Mouse (Mus musculus) intestine, embryonic 16.5 days (tissue): ENCODE measurements around the gene Smarcc1. TPM values are rescaled to one million over a fixed set of nuclear protein-coding genes. Genes with fewer than 3 reads are reported as not detected.

Source experiments
- ATAC-seq: fragments of 200-750 bp; cut with Nextera tagmentation; 2 replicates; pipeline ENCODE4 v1.8.0; 2017; ENCODE audit warnings: moderate TSS enrichment, moderate library complexity
- H3K27ac ChIP-seq: fragments of 300-500 bp; sonication (generic); 2 replicates; pipeline ENCODE4 v1.5.1; 2014; ENCODE audit warnings: mild to moderate bottlenecking, low read length
- H3K27me3 ChIP-seq: fragments of 300-500 bp; sonication (generic); replicated peaks from 2 replicates; pipeline ENCODE4 v1.6.1; 2014; ENCODE audit warnings: low read length, control low read depth, mixed read lengths; ENCODE audit not compliant: control insufficient read depth, insufficient read depth
- H3K36me3 ChIP-seq: fragments of 300-500 bp; sonication (generic); 2 replicates; pipeline ENCODE4 v1.6.1; 2014; ENCODE audit warnings: low read length, control low read depth; ENCODE audit not compliant: control insufficient read depth, insufficient read depth
- H3K4me1 ChIP-seq: fragments of 300-500 bp; sonication (generic); 2 replicates; pipeline ENCODE4 v1.6.1; 2014; ENCODE audit warnings: low read length, control low read depth, mixed read lengths; ENCODE audit not compliant: control insufficient read depth, insufficient read depth
- H3K4me2 ChIP-seq: fragments of 300-500 bp; sonication (generic); 2 replicates; pipeline ENCODE4 v1.6.1; 2014; ENCODE audit warnings: low read depth, low read length, control low read depth
- H3K4me3 ChIP-seq: fragments of 300-500 bp; sonication (generic); 2 replicates; pipeline ENCODE4 v1.5.1; 2014; ENCODE audit warnings: mild to moderate bottlenecking, low read length
- H3K9ac ChIP-seq: fragments of 300-500 bp; sonication (generic); 2 replicates; pipeline ENCODE4 v1.6.1; 2014; ENCODE audit warnings: low read depth, low read length
- H3K9me3 ChIP-seq: fragments of 300-500 bp; sonication (generic); 2 replicates; pipeline ENCODE4 v1.6.1; 2016; ENCODE audit warnings: low read length, control low read depth; ENCODE audit not compliant: control insufficient read depth
- WGBS: fragments of 180-500 bp; shearing (Covaris S2); extraction: QIAGEN DNeasy Blood & Tissue Kit; methylation state at CpG from one replicate; pipeline ENCODE4 v1.1.7; 2014; 5-methylcytosine and 5-hydroxymethylcytosine counted together
- polyA plus RNA-seq: library from polyadenylated mRNA; unstranded; fragments of >200 nt; fragmentation: Nextera tagmentation; extraction: Ambion mirVana; gene quantifications from 2 replicates; pipeline ENCODE4 v1.2.1, GENCODE M21; 2015

Gene Smarcc1
- polyA plus RNA-seq, 1 experiment from 2014 or later = 60.8 TPM

DNA sequence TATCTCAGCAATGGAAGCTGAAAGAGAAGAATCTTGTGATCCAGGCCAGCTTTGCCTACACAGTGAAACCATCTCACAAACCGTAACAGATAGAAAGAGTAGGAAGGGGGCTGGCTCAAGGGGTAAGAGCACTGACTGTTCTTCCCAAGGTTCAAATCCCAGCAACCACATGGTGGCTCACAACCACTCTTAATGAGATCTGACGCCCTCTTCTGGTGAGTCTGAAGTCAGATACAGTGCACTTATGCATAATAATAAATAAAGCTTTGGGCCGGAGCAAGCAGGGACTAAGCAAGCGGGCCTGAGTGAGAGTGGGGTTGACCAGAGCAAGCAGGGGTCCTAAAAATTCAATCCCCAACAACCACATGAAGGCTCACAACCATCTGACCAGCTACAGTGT is 24.2 kb upstream of the Smarcc1 start:
- H3K9me3 ChIP-seq = no peaks in the 10 kb centered on the region
- no peak overlapping the region for H3K9ac ChIP-seq
- no peak for ATAC-seq
- no peak overlapping the region for H3K4me3 ChIP-seq
- 86% methylated on average over 4 of the region's 4 CpGs for WGBS
- peaks cover 32% of the 10 kb centered on the region for H3K36me3 ChIP-seq
- H3K4me1 ChIP-seq = no peaks in the 10 kb centered on the region
- no peak overlapping the region for H3K4me2 ChIP-seq
- H3K27me3 ChIP-seq = no peaks in the 10 kb centered on the region
- no peak overlapping the region for H3K27ac ChIP-seq

DNA sequence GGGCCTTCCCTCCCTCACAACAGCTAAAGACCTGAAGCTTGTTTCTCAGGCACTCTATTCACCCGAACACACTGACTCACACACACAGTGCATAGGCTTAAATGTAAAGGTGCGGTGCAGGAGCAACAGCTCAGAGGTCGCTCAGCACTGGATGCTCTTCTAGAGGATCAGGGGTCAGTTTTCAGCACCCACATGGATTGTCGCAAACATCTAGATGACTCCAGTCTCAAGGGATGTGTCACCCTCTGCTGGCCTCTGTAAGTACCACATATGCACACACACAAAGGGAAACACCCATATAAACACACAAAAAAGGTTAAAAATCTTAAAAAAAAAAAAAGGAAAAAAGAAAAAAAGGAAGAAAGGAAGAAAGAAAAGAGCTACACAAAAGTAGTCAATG is 22.7 kb upstream of the Smarcc1 start:
- no peak for ATAC-seq
- peaks cover 32% of the 10 kb centered on the region for H3K36me3 ChIP-seq
- 97% methylated on average over 4 of the region's 4 CpGs for WGBS

DNA sequence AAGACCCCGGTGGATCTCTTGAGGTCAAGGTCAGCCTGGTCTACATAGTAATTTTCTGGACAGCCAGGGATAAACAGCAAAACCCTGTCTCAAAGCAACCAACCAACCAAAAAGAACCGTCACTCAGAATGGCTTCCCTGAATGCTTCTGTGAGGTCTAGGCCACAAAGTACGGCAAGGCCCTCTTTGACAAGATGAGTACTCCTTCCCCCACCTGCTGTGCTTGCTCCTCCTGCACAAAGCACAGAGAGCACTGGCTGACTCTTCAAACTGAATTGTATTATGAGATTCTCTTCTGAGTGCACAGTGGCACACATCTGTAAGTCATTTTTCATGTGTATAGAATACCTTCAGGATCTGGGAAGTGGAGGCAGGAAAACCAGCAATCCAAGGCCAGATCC is 19.7 kb upstream of the Smarcc1 start:
- Histone ChIP-seq H3K4me3 (no peak overlapping the region), H3K9ac (no peak overlapping the region), H3K27me3 (no peaks in the 10 kb centered on the region), H3K36me3 (peaks cover 15% of the 10 kb centered on the region), H3K4me1 (peaks cover 6% of the 10 kb centered on the region), H3K9me3 (no peaks in the 10 kb centered on the region), H3K27ac (no peak overlapping the region), H3K4me2 (no peak overlapping the region)
- WGBS = 96% methylated on average over 3 of the region's 3 CpGs
- no peak for ATAC-seq

More for the DNA sequence above, 22.7 kb upstream of the Smarcc1 start:
- no peak overlapping the region for H3K4me3 ChIP-seq
- H3K4me2 ChIP-seq = no peak overlapping the region
- H3K27me3 ChIP-seq = no peaks in the 10 kb centered on the region
- H3K4me1 ChIP-seq = no peaks in the 10 kb centered on the region
- H3K27ac ChIP-seq = no peak overlapping the region
- H3K9me3 ChIP-seq = no peaks in the 10 kb centered on the region
- H3K9ac ChIP-seq = no peak overlapping the region

DNA sequence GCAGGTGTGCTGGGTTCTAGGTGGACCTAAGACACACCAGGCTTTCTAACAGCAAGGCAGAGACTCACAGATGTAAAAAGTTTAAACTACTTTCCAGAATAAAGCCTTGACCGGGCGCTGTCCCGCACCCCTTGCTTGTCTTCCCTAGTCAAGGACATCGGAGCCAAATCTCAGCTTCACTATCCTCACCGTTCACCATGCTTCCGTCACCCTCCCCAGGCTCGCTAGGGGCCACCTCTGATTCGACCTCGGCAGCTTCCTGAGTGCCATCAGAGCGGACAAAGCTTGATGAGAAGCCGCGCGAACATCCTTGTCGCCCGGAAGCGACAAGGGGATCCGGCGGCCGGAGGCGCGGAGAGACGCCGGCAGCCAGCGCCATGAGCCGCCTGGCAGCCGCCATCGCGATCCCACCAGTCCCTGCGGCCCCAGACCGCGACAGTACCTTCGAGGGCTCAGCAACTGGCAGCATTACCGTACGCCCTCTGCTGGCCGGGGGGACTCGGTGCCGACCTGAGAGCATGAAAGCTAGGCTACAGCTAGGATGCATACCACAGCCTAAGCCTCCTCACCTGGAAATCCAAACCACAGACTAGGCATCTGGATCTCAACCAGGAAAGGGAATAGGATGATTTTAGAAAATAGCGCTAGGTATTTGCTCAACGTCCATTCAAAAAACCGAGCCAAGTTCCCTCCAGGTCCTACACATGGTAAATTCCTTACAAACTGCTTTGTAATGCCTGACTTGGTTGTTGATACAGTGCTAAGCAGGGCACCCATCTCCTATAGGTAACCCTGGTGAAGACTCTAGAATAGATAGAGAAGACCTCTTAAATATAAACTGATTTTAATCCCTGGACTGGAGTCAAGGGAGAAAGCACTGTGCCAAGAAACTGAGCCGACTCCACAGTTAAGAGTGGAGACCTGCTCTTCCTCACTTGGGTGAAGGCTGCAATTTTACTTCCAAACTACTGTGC is 16.6 kb upstream of the Smarcc1 start:
- Histone ChIP-seq H3K4me1 (peaks cover 6% of the 10 kb centered on the region), H3K27me3 (no peaks in the 10 kb centered on the region), H3K9ac (peak overlapping the region; percentile 85), H3K4me2 (peak overlapping the region; percentile 62), H3K36me3 (peaks cover 13% of the 10 kb centered on the region), H3K9me3 (no peaks in the 10 kb centered on the region), H3K27ac (peak overlapping the region; percentile 49; the same call in 1 of the 2 replicates), H3K4me3 (peak overlapping the region; percentile 89)
- WGBS = 2% methylated on average over 41 of the region's 41 CpGs
- ATAC-seq = peak; percentile 99

DNA sequence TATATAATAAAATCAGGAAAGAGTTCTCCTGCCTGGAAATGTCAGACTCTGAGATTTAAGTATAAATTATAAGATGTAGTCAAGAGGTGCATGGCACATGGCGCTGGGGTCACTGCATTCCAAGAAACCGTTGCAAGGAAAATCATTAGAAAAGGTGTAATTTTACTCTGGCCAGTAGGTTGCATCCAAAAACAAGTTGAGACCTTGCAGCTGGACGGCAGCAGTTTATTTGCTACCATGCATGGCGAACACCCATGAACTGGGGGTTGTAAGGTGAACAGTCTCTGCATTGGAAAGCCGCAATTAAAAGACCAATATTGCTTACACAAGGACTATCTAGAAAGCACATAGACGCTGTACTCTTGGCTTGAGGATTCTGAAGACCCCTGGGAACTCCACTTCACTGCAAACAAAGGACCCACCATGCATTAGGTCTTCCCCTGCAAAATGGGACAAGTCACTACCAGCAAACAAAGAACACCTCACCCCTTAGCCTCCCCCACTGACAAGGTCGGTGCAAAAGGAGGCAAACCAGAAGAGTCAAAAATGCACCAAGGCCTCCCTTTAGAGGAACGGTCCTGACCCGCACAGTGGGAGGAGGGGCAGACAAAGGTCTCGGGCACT is 1.0 kb upstream of the Smarcc1 start:
- H3K4me3 ChIP-seq = peak overlapping the region; percentile 95
- peak overlapping the region; percentile 97 for H3K27ac ChIP-seq
- no peaks in the 10 kb centered on the region for H3K36me3 ChIP-seq
- WGBS = 7% methylated on average over 10 of the region's 10 CpGs
- peak overlapping the region; percentile 92 for H3K9ac ChIP-seq
- H3K9me3 ChIP-seq = no peaks in the 10 kb centered on the region
- H3K4me1 ChIP-seq = peaks cover 11% of the 10 kb centered on the region
- ATAC-seq = 0 out of 2 replicates have a peak, but pooled peaks have one; percentile 1
- H3K4me2 ChIP-seq = peak overlapping the region; percentile 71
- H3K27me3 ChIP-seq = no peaks in the 10 kb centered on the region

DNA sequence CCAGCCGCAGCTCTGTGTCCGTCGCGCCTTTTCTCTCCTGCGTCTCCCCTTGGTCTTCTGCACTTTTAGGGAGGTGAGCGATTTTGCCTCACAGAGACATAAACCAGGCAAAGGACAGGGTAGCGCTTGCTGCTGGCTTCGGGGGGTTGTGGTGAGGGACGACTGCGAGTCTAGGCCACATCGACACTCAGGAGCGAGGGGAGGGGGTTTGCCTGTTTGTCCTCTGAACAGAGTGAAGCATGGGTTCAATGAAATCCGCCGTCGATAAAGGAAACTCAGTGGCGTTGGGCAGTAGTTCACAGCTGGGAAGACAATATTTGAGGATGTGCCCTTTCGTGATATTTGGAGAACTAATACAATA is 251 bp downstream of the Smarcc1 start, which contains the start of gene Dhx30:
Gene Dhx30, minus strand, starts transcription at position 52 of the 361 bp plus-strand sequence.
- H3K9me3 ChIP-seq = no peaks in the 10 kb centered on the region
- peak within 1 kb of the TSS; percentile 97 for H3K27ac ChIP-seq
- H3K4me3 ChIP-seq = peak within 1 kb of the TSS; percentile 95
- peak; percentile 22 for ATAC-seq
- no peaks in the 10 kb centered on the region for H3K27me3 ChIP-seq
- H3K9ac ChIP-seq = peak within 1 kb of the TSS; percentile 92
- under 1% methylated on average over 17 of the region's 17 CpGs for WGBS
- no peaks in the 10 kb centered on the region for H3K36me3 ChIP-seq
- H3K4me1 ChIP-seq = peaks cover 11% of the 10 kb centered on the region
- peak within 1 kb of the TSS; percentile 73 for H3K4me2 ChIP-seq

DNA sequence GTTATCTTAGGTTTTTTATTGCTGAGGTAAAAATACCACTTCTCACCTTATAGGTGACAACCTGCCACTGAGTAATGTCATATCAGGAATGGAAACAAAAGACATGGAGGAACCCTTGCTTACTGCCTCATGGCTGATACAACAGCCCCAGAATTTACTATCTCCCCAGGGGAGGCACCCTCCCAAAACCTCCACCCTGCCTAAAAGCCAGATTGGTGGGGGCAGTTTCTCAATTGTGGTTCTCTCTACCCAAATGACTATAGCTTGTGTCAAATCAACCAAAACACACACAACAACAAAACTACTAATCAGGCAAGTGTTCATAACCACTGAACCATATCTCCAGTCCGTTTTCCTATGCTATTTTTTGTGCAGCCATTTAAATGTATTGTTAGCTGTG is 741 bp downstream of the Smarcc1 start:
- ATAC-seq = no peak
- no peaks in the 10 kb centered on the region for H3K9me3 ChIP-seq
- H3K36me3 ChIP-seq = no peaks in the 10 kb centered on the region
- no peak overlapping the region for H3K27ac ChIP-seq
- H3K9ac ChIP-seq = peak overlapping the region; percentile 92
- H3K4me1 ChIP-seq = peaks cover 11% of the 10 kb centered on the region
- 68% methylated on average over 1 of the region's 1 CpGs for WGBS
- peak overlapping the region; percentile 73 for H3K4me2 ChIP-seq
- no peaks in the 10 kb centered on the region for H3K27me3 ChIP-seq
- H3K4me3 ChIP-seq = peak overlapping the region; percentile 95

DNA sequence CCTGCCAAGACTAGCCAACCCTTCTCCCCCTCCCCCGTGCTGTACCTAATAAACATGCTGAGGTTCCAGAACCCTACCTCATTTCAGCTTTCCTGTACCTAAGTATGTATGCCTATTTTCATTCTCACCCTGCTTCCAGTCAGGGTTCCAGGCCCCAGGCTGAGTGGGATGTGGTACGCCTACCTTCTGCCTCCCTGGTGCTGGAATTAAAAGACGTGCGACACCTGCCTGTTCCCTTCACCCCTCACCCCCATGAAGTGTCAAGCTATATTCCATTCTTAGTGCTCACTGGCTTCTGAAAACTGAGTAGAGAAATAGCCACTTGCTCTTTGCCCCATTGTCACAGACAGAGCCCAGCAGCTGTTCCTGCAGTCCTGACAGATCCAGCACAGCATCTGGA is 3.9 kb downstream of the Smarcc1 start:
- no peak overlapping the region for H3K4me2 ChIP-seq
- 76% methylated on average over 4 of the region's 4 CpGs for WGBS
- ATAC-seq = no peak

DNA sequence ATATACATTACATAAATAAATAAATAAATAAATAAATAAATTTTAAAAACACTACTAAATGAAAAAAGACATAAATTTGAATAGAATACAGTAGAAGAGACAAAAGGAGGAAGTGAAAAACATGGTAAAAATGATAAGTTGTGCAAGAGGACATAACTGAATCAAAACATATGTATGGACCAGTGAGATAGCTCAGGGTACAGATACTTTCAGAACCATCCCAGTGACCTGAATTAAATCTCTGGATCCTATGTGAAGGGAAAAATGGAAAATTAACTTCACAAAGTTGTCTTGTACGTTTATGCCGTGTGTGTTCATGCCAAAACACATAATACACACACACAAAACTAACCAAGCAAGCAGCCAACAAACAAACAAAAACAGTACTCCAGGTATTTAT is 5.8 kb downstream of the Smarcc1 start:
- Histone ChIP-seq H3K36me3 (no peaks in the 10 kb centered on the region), H3K27ac (no peak overlapping the region), H3K4me1 (peaks cover 3% of the 10 kb centered on the region), H3K4me3 (no peak overlapping the region), H3K9me3 (no peaks in the 10 kb centered on the region), H3K4me2 (no peak overlapping the region), H3K27me3 (no peaks in the 10 kb centered on the region), H3K9ac (no peak overlapping the region)
- ATAC-seq = no peak
- 89% methylated on average over 2 of the region's 2 CpGs for WGBS

More for the DNA sequence above, 3.9 kb downstream of the Smarcc1 start:
- H3K27ac ChIP-seq = no peak overlapping the region
- H3K36me3 ChIP-seq = no peaks in the 10 kb centered on the region
- H3K4me3 ChIP-seq = no peak overlapping the region
- H3K4me1 ChIP-seq = peaks cover 9% of the 10 kb centered on the region
- H3K9me3 ChIP-seq = no peaks in the 10 kb centered on the region
- no peak overlapping the region for H3K9ac ChIP-seq
- H3K27me3 ChIP-seq = no peaks in the 10 kb centered on the region
